8 mouse cellular contexts compared by ENCODE assay signal in the genomic region with DNA sequence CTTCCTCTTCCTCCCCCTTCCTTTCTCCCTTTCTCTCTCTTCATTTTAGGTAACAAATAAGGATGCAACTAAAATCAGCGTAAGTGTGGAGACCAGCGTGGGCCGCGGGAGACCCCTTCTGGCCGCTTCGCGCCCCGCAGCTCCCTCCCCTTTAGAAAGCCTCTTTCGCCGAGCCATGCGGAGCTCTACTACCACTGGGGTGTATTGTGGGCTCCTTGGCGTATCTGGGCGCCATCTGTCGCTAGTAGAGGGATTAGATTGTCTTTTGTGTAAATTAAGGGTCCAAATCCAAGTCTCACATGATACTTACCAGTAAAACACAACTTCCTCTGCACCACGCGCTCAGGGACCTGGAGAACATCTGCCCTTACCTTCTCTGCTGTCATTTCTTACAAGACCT. TPM values are rescaled to one million over a fixed set of nuclear protein-coding genes. Genes with fewer than 3 reads are reported as not detected.
DNase-seq lines count a peak whose midpoint lies in the region; ATAC-seq lines count a peak whose summit lies in the region.

No protein-coding gene starts in this region.

- peak overlapping the region; percentile 30 for H3K4me2 ChIP-seq in embryonic facial prominence, embryonic 11.5 days (ENCODE audit: low read depth, low read length)
- 0 out of 2 replicates have a peak overlapping the region, but pooled peaks have one; percentile 95 for H3K4me2 ChIP-seq in kidney, embryonic 16.5 days (replicated peaks; ENCODE audit: low read depth, low read length)
- H3K4me2 ChIP-seq in limb, embryonic 13.5 days (replicated peaks), result peak overlapping the region; percentile 93
- peak overlapping the region; percentile 96 for H3K4me2 ChIP-seq in neural tube, embryonic 12.5 days (replicated peaks)

- ATAC-seq in embryonic facial prominence, embryonic 11.5 days (replicated peaks; ENCODE audit: insufficient number of reproducible peaks, low FRiP score, low TSS enrichment, low read depth), result peak; percentile 57; the same call in 1 of the 2 replicates
- peak; percentile 77; the same call in 1 of the 2 replicates for ATAC-seq in kidney, embryonic 16.5 days (ENCODE audit: low FRiP score, low TSS enrichment)
- ATAC-seq in limb, embryonic 13.5 days (ENCODE audit: low FRiP score, low read depth), result peak; percentile 76
- peak; percentile 69 for ATAC-seq in neural tube, embryonic 12.5 days (ENCODE audit: low FRiP score, low read depth)
- ATAC-seq in megakaryocyte-erythroid progenitor cell, adult 5-6 weeks (replicated peaks; ENCODE audit: low FRiP score, low TSS enrichment, poor library complexity, severe bottlenecking), result no peak

- H3K36me3 ChIP-seq in embryonic facial prominence, embryonic 11.5 days (replicated peaks; ENCODE audit: control insufficient read depth, insufficient read depth, low read depth, low read length), result no peaks in the 10 kb centered on the region; the same call in 1 of the 2 replicates
- no peaks in the 10 kb centered on the region for H3K36me3 ChIP-seq in heart, embryonic 10.5 days
- no peaks in the 10 kb centered on the region for H3K36me3 ChIP-seq in kidney, embryonic 16.5 days (ENCODE audit: insufficient read depth, low read length)
- H3K36me3 ChIP-seq in limb, embryonic 13.5 days, result no peaks in the 10 kb centered on the region
- H3K36me3 ChIP-seq in neural tube, embryonic 12.5 days, result no peaks in the 10 kb centered on the region

- no peak overlapping the region for H3K4me3 ChIP-seq in embryonic facial prominence, embryonic 11.5 days (ENCODE audit: low read depth, low read length)
- no peak overlapping the region for H3K4me3 ChIP-seq in heart, embryonic 10.5 days
- peak overlapping the region; percentile 8; the same call in 1 of the 2 replicates for H3K4me3 ChIP-seq in kidney, embryonic 16.5 days (ENCODE audit: low read length)
- peak overlapping the region; percentile 22; the same call in 1 of the 2 replicates for H3K4me3 ChIP-seq in limb, embryonic 13.5 days
- H3K4me3 ChIP-seq in neural tube, embryonic 12.5 days, result no peak overlapping the region

- 2% methylated on average over 16 of the region's 16 CpGs for WGBS in embryonic facial prominence, embryonic 11.5 days
- 1% methylated on average over 16 of the region's 16 CpGs for whole genome bisulfite sequencing in heart, embryonic 10.5 days
- WGBS in kidney, embryonic 16.5 days, result 2% methylated on average over 16 of the region's 16 CpGs
- WGBS in limb, embryonic 13.5 days, result 1% methylated on average over 16 of the region's 16 CpGs
- 2% methylated on average over 16 of the region's 16 CpGs for WGBS in neural tube, embryonic 12.5 days

- no peaks in the 10 kb centered on the region for H3K4me1 ChIP-seq in embryonic facial prominence, embryonic 11.5 days (ENCODE audit: control insufficient read depth, insufficient read depth, low read length)
- peaks cover 30% of the 10 kb centered on the region for H3K4me1 ChIP-seq in heart, embryonic 10.5 days
- H3K4me1 ChIP-seq in kidney, embryonic 16.5 days (ENCODE audit: insufficient read depth, low read length), result peaks cover 17% of the 10 kb centered on the region
- H3K4me1 ChIP-seq in limb, embryonic 13.5 days, result peaks cover 19% of the 10 kb centered on the region
- peaks cover 23% of the 10 kb centered on the region for H3K4me1 ChIP-seq in neural tube, embryonic 12.5 days

- H3K27ac ChIP-seq in embryonic facial prominence, embryonic 11.5 days (replicated peaks; ENCODE audit: low read depth, low read length), result no peak overlapping the region
- no peak overlapping the region for H3K27ac ChIP-seq in heart, embryonic 10.5 days
- no peak overlapping the region for H3K27ac ChIP-seq in kidney, embryonic 16.5 days (ENCODE audit: low read length)
- H3K27ac ChIP-seq in limb, embryonic 13.5 days, result no peak overlapping the region
- H3K27ac ChIP-seq in neural tube, embryonic 12.5 days, result no peak overlapping the region

- H3K27me3 ChIP-seq in embryonic facial prominence, embryonic 11.5 days (ENCODE audit: control insufficient read depth, insufficient read depth, low read length), result peaks cover 36% of the 10 kb centered on the region
- peaks cover 81% of the 10 kb centered on the region for H3K27me3 ChIP-seq in heart, embryonic 10.5 days (ENCODE audit: insufficient read depth, poor library complexity, severe bottlenecking)
- H3K27me3 ChIP-seq in kidney, embryonic 16.5 days (ENCODE audit: insufficient read depth, low read length), result peaks cover 73% of the 10 kb centered on the region
- H3K27me3 ChIP-seq in limb, embryonic 13.5 days, result peaks cover 85% of the 10 kb centered on the region
- H3K27me3 ChIP-seq in neural tube, embryonic 12.5 days (replicated peaks), result peaks cover 50% of the 10 kb centered on the region

- H3K9me3 ChIP-seq in embryonic facial prominence, embryonic 11.5 days (replicated peaks; ENCODE audit: control insufficient read depth, low read length), result no peaks in the 10 kb centered on the region
- H3K9me3 ChIP-seq in heart, embryonic 10.5 days, result no peaks in the 10 kb centered on the region
- 0 out of 2 replicates have a peak, but pooled peaks cover 4% of the 10 kb centered on the region for H3K9me3 ChIP-seq in kidney, embryonic 16.5 days (ENCODE audit: low read length)
- no peaks in the 10 kb centered on the region for H3K9me3 ChIP-seq in limb, embryonic 13.5 days
- no peaks in the 10 kb centered on the region for H3K9me3 ChIP-seq in neural tube, embryonic 12.5 days

- H3K9ac ChIP-seq in embryonic facial prominence, embryonic 11.5 days (replicated peaks; ENCODE audit: low read length), result no peak overlapping the region
- H3K9ac ChIP-seq in kidney, embryonic 16.5 days (replicated peaks; ENCODE audit: low read length), result no peak overlapping the region
- 0 out of 2 replicates have a peak overlapping the region, but pooled peaks have one; percentile 4 for H3K9ac ChIP-seq in limb, embryonic 13.5 days
- no peak overlapping the region for H3K9ac ChIP-seq in neural tube, embryonic 12.5 days

- peak; percentile 38 for DNase-seq in cerebellum, adult 18-20 months
- no peak for DNase-seq in cerebellum, adult 11-12 months
- peak; percentile 87 for DNase-seq in embryonic facial prominence, embryonic 11.5 days (ENCODE audit: low spot score)
- peak; percentile 78 for DNase-seq in heart, embryonic 10.5 days (ENCODE audit: low spot score)

RNA-seq across cellular contexts. Expression of a gene that starts 3.1 kb away (rescaled TPM):
- polyA plus RNA-seq in embryonic facial prominence, embryonic 11.5 days (2014; fragmentation: Nextera tagmentation; extraction: Ambion mirVana), result 7.7 and 9.0 TPM in 2 replicates
- polyA plus RNA-seq in heart, embryonic 10.5 days (2016; fragmentation: Nextera tagmentation; extraction: Ambion mirVana), result 0.84 and 1.9 TPM in 2 replicates
- polyA plus RNA-seq in kidney, embryonic 16.5 days (2015; fragmentation: Nextera tagmentation; extraction: Ambion mirVana), result 6.5 and 6.9 TPM in 2 replicates
- polyA plus RNA-seq in limb, embryonic 13.5 days (2015; fragmentation: Nextera tagmentation; extraction: Ambion mirVana), result 7.6 and 8.2 TPM in 2 replicates
- polyA plus RNA-seq in neural tube, embryonic 12.5 days (2016; fragmentation: Nextera tagmentation; extraction: Ambion mirVana), result 12.4 and 12.9 TPM in 2 replicates
- total RNA-seq in megakaryocyte-erythroid progenitor cell, adult 5-6 weeks (2014; fragmentation: Nextera tagmentation), result not detected in 2 replicates
- total RNA-seq in megakaryocyte-erythroid progenitor cell, adult 5-6 weeks (2017), result not detected in 2 replicates

Comparison
In these comparisons a context has a peak if more than half of its experiments do, and no peak if none do; other contexts are left out.
1. H3K4me2 ChIP-seq: peak in every context shown above with its lines; median percentile 96 in neural tube, embryonic 12.5 days; 95 in kidney, embryonic 16.5 days; 93 in limb, embryonic 13.5 days; 30 in embryonic facial prominence, embryonic 11.5 days.
2. H3K4me3 ChIP-seq: peak in kidney, embryonic 16.5 days (single experiment) and limb, embryonic 13.5 days (single experiment); none in embryonic facial prominence, embryonic 11.5 days (single experiment), heart, embryonic 10.5 days (single experiment) and neural tube, embryonic 12.5 days (single experiment).